Mouse (Mus musculus) bone marrow, adult 2 months (tissue): Measurements from ENCODE around the gene Stim1. TPM values are rescaled to one million over a fixed set of nuclear protein-coding genes. Genes with fewer than 3 reads are reported as not detected.

Experiments
- H3K27ac ChIP-seq: fragments of 200-500 bp; 2 replicates; pipeline ENCODE4 v1.5.1; 2012; ENCODE audit warnings: low read depth, mild to moderate bottlenecking, control low read depth, inconsistent platforms, low read length; ENCODE audit not compliant: control insufficient read depth, poor library complexity, insufficient read depth
- H3K4me1 ChIP-seq: fragments of 200-500 bp; 2 replicates; pipeline ENCODE4 v1.6.1; 2011; ENCODE audit warnings: low read length; ENCODE audit not compliant: control insufficient read depth, insufficient read depth
- H3K4me3 ChIP-seq: fragments of 200-500 bp; replicated peaks from 2 replicates; pipeline ENCODE3; 2011; ENCODE audit warnings: mild to moderate bottlenecking, low read depth, low read length, control low read depth; ENCODE audit not compliant: control insufficient read depth
- CTCF ChIP-seq: fragments of 200-500 bp; IDR thresholded peaks from 2 replicates; pipeline ENCODE4 v1.5.1; 2011; ENCODE audit warnings: low read length, control low read depth; ENCODE audit not compliant: control insufficient read depth, insufficient read depth
- POLR2A ChIP-seq: fragments of 200-500 bp; IDR thresholded peaks from 2 replicates; pipeline ENCODE4 v1.6.1; 2011; ENCODE audit warnings: low read depth, mild to moderate bottlenecking, control low read depth, low read length, borderline replicate concordance; ENCODE audit not compliant: control insufficient read depth
- WGBS: fragments of 180-500 bp; shearing (Covaris S2); methylation state at CpG from one replicate; pipeline ENCODE4 v1.1.7; 2018; 5-methylcytosine and 5-hydroxymethylcytosine counted together
- polyA plus RNA-seq: library from polyadenylated mRNA; stranded (reverse); fragments of >200 nt; gene quantifications from 2 replicates; pipeline ENCODE4 v1.2.4, GENCODE M21; 2011; ENCODE audit warnings: low replicate concordance; ENCODE audit not compliant: missing spikeins, insufficient read depth, insufficient read length

Gene Stim1
- polyA plus RNA-seq, 1 experiment, result 24.8 TPM

GRCm38 (mm10) chr7:102345893-102346292 is 78.3 kb downstream of the Stim1 start:
- 82% methylated on average over 2 of the region's 2 CpGs for WGBS
- no peak overlapping the region for H3K4me3 ChIP-seq
- H3K27ac ChIP-seq, result no peak overlapping the region
- no peak for TF ChIP-seq POLR2A
- TF ChIP-seq CTCF, result no peak
- no peaks in the 10 kb centered on the region for H3K4me1 ChIP-seq

GRCm38 (mm10) chr7:102347327-102347726 is 79.7 kb downstream of the Stim1 start:
- no peaks in the 10 kb centered on the region for H3K4me1 ChIP-seq
- TF ChIP-seq POLR2A, result no peak
- TF ChIP-seq CTCF, result no peak
- no peak overlapping the region for H3K27ac ChIP-seq
- WGBS, result 26% methylated on average over 3 of the region's 3 CpGs
- no peak overlapping the region for H3K4me3 ChIP-seq

- H3K27ac ChIP-seq, result no peak overlapping the region
- no peaks in the 10 kb centered on the region for H3K4me1 ChIP-seq
- no peak for TF ChIP-seq POLR2A
- no peak for TF ChIP-seq CTCF
- WGBS, result 82% methylated on average over 2 of the region's 2 CpGs
- H3K4me3 ChIP-seq, result no peak overlapping the region
Observed at GRCm38 (mm10) chr7:102348681-102349080, 81.1 kb downstream of the Stim1 start.

GRCm38 (mm10) chr7:102349236-102349635 is 81.6 kb downstream of the Stim1 start:
- H3K4me1 ChIP-seq, result no peaks in the 10 kb centered on the region
- TF ChIP-seq POLR2A (no peak), CTCF (no peak)
- 89% methylated on average over 5 of the region's 5 CpGs for WGBS
- H3K27ac ChIP-seq, result no peak overlapping the region
- H3K4me3 ChIP-seq, result no peak overlapping the region

GRCm38 (mm10) chr7:102353420-102353819 is 85.8 kb downstream of the Stim1 start:
- no peak overlapping the region for H3K4me3 ChIP-seq
- TF ChIP-seq POLR2A, result no peak
- no peak for TF ChIP-seq CTCF
- H3K27ac ChIP-seq, result no peak overlapping the region
- WGBS, result 69% methylated on average over 1 of the region's 1 CpGs
- H3K4me1 ChIP-seq, result no peaks in the 10 kb centered on the region

GRCm38 (mm10) chr7:102358124-102358523 is 90.5 kb downstream of the Stim1 start:
- TF ChIP-seq CTCF (no peak), POLR2A (no peak)
- H3K27ac ChIP-seq, result no peak overlapping the region
- H3K4me1 ChIP-seq, result no peaks in the 10 kb centered on the region
- WGBS, result 79% methylated on average over 3 of the region's 3 CpGs
- no peak overlapping the region for H3K4me3 ChIP-seq

- WGBS, result 55% methylated on average over 2 of the region's 2 CpGs
- H3K4me1 ChIP-seq, result no peaks in the 10 kb centered on the region
- no peak overlapping the region for H3K4me3 ChIP-seq
Observed at GRCm38 (mm10) chr7:102361297-102361696, 93.7 kb downstream of the Stim1 start.

GRCm38 (mm10) chr7:102363853-102364252 is 96.2 kb downstream of the Stim1 start:
- H3K4me1 ChIP-seq, result no peaks in the 10 kb centered on the region
- WGBS, result 87% methylated on average over 1 of the region's 1 CpGs
- no peak overlapping the region for H3K4me3 ChIP-seq
- TF ChIP-seq POLR2A (no peak), CTCF (no peak)
- no peak overlapping the region for H3K27ac ChIP-seq

More at GRCm38 (mm10) chr7:102361297-102361696, 93.7 kb downstream of the Stim1 start:
- H3K27ac ChIP-seq, result no peak overlapping the region
- TF ChIP-seq POLR2A (no peak), CTCF (no peak)

GRCm38 (mm10) chr7:102369661-102370060 is 102.1 kb downstream of the Stim1 start:
- Histone ChIP-seq H3K27ac (no peak overlapping the region), H3K4me1 (no peaks in the 10 kb centered on the region), H3K4me3 (no peak overlapping the region)
- TF ChIP-seq POLR2A, result no peak
- no peak for TF ChIP-seq CTCF
- 75% methylated on average over 4 of the region's 4 CpGs for WGBS
